Mouse (Mus musculus) midbrain, embryonic 13.5 days (tissue): ENCODE results near the gene Mapkbp1. TPM values are rescaled to one million over a fixed set of nuclear protein-coding genes. Genes with fewer than 3 reads are reported as not detected.

Experiments
- microRNA-seq: library from miRNA; unstranded; fragments of <30 nt; microRNA quantifications from one replicate; pipeline ENCODE4, GENCODE M21; 2016
- polyA plus RNA-seq: library from polyadenylated mRNA; unstranded; fragments of >200 nt; fragmentation: Nextera tagmentation; extraction: Ambion mirVana; gene quantifications from 2 replicates; pipeline ENCODE4 v1.2.1, GENCODE M21; 2015

The Mapkbp1 gene
- polyA plus RNA-seq, 1 experiment from 2014 or later, result 6.0 TPM

Small RNA genes lying within 50 kb of the gene (microRNA-seq; reads per million reads assigned to microRNA genes)
- gene Mir7665, result not detected

Other genes with a start within 250 kb of the Mapkbp1 start
- gene Itpka, start 230.4 kb upstream of the Mapkbp1 start, polyA plus RNA-seq, result 0.52 TPM in 1 of 2 replicates, not detected in the other
- gene Ltk, start 212.3 kb upstream of the Mapkbp1 start, polyA plus RNA-seq, result 0.55 and 0.65 TPM in 2 replicates
- gene Rpap1, start 185.2 kb upstream of the Mapkbp1 start, polyA plus RNA-seq, result 25.1 and 26.8 TPM in 2 replicates
- 15.7 and 16.1 TPM in 2 replicates for gene Tyro3, start 175.0 kb upstream of the Mapkbp1 start, polyA plus RNA-seq
- gene Mga, start 75.5 kb upstream of the Mapkbp1 start, polyA plus RNA-seq, result 29.6 and 30.1 TPM in 2 replicates
- 26.0 and 26.5 TPM in 2 replicates for gene Jmjd7, start 54.8 kb downstream of the Mapkbp1 start, polyA plus RNA-seq
- 5.7 and 5.8 TPM in 2 replicates for gene Gm28042, start 54.8 kb downstream of the Mapkbp1 start, polyA plus RNA-seq
- gene Pla2g4b, start 60.7 kb downstream of the Mapkbp1 start, polyA plus RNA-seq, result 4.6 and 5.4 TPM in 2 replicates
- 14.1 and 16.4 TPM in 2 replicates for gene Ehd4, start 181.9 kb downstream of the Mapkbp1 start, polyA plus RNA-seq